Mouse (Mus musculus) bone marrow, adult 2 months (tissue): ENCODE results near the gene Atp6v1e2.

ENCODE experiments used
- CTCF ChIP-seq: fragments of 200-500 bp; IDR thresholded peaks from 2 replicates; pipeline ENCODE4 v1.5.1; 2011; ENCODE audit warnings: low read length, control low read depth; ENCODE audit not compliant: control insufficient read depth, insufficient read depth
- POLR2A ChIP-seq: fragments of 200-500 bp; IDR thresholded peaks from 2 replicates; pipeline ENCODE4 v1.6.1; 2011; ENCODE audit warnings: low read depth, mild to moderate bottlenecking, control low read depth, low read length, borderline replicate concordance; ENCODE audit not compliant: control insufficient read depth

DNA sequence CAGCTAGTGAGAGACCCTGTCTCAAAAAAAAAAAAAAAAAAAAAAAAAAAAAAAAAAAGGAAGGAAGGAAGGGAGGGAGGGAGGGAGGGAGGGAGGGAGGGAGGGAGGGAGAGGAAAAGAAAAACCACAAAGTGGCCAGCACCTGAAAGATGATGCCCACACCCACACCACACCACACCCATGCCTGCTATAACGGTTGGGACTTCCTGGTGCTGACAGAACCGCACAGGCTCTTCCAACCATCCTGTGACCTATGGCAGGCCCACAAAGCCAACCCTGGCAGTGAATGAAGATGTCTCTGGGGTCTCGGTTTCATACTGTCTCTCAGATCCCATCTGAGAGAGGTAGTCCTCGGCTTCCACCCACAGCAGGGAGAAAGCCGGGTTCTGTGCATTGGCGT lies 18.3 kb downstream of the Atp6v1e2 start:
- TF ChIP-seq POLR2A (no peak), CTCF (no peak)
